Mouse (Mus musculus) gastrocnemius, postnatal 4 days (tissue): Measurements from ENCODE around the gene Lhfp. TPM values are rescaled to one million over a fixed set of nuclear protein-coding genes. Genes with fewer than 3 reads are reported as not detected.
"Not testable (repeated sequence)": the region's sequence is repeated elsewhere in the genome, so short reads cannot be mapped to it uniquely, and the experiment has no call there.

ENCODE experiments used
- DNase-seq, 2 experiments: peaks; one replicate each; pipeline ENCODE4 v3.0.0; 2021 to 2022; ENCODE audit warnings: low spot score in 2 of 2, mixed read lengths in 2 of 2
- total RNA-seq, 2 experiments: library from RNA; stranded (reverse); gene quantifications; 2 replicates each; pipeline ENCODE4 v1.2.3; 2021

Gene Lhfp
- total RNA-seq, 2 experiments from 2014 or later: 56.3 to 64.3 TPM

- no peak for DNase-seq
These were observed 46.0 kb downstream of the Lhfp start for GRCm38 (mm10) chr3:53087156-53087805.

DNA sequence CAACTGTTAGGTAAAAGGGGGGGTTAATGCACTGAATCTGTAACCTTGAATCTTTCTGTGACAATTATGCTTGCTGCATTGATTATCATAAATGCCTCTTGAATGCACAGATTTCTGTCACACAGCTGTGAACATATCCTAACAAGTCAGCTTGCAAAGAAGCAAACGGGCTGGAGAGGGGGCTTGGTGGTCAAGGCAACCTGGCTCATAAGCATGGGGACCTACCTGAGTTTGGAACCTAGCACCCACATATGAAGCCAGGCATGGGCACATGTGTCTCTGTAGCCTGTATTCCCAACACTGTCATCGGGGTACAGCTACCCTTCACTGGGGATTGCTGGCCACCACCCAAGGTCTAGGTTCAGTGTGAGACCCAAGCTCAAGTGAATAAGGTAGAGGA is 48.6 kb downstream of the Lhfp start:
- DNase-seq: no peak

GRCm38 (mm10) chr3:53100210-53100609 is 58.9 kb downstream of the Lhfp start:
- no peak for DNase-seq

GRCm38 (mm10) chr3:53100803-53101202 is 59.5 kb downstream of the Lhfp start:
- DNase-seq: no peak

DNA sequence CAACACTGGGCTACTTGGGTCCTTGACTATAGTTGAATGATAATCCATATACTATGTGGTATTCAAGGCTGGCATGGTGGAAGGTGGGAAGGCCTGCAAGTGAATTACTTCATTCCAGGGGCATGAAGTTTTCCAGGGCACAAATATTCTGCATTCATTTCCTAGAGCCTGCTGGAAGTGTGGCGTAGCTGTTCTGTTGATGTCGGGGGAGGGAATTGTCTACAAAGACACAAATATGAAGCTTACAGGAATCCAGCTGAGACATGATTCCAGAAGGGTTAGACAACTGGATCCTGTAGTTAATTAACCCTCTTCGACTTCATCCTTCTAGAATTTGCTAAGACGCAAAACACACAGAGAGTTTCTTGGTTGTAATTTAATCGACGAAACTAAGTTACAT is 60.4 kb downstream of the Lhfp start:
- no peak for DNase-seq

DNA sequence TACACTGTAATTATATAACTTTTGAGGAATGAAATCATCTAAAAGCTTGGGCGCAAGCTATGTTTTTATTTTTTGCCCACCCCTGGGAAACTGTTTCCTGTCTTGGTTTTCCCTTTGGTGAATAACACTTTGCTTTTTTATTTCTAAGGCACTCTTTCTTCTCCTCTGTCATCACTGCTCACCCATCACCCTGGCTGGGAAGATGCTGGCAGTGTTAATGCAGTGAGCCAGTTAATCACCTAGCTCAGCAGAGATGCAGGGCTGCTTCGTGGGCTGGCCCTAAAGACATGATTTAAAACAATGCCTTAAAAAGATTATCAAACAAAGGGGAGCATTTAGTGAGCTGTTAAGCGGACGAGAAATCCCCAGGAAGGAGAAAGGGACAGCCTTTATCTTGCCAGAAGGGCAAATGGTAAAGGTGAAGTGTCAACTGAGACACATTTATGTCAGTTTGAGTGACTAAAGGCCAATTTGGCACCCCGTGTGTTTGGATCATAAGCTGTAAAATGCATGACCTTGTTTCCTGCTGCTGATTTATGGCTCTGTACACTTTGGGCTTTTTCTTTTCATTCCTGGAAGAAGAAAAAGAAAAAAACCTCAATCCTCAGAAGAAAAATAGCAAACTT is 60.9 kb downstream of the Lhfp start:
- no peak for DNase-seq

- no peak for DNase-seq
These were observed 61.4 kb downstream of the Lhfp start for GRCm38 (mm10) chr3:53102757-53103153.

DNA sequence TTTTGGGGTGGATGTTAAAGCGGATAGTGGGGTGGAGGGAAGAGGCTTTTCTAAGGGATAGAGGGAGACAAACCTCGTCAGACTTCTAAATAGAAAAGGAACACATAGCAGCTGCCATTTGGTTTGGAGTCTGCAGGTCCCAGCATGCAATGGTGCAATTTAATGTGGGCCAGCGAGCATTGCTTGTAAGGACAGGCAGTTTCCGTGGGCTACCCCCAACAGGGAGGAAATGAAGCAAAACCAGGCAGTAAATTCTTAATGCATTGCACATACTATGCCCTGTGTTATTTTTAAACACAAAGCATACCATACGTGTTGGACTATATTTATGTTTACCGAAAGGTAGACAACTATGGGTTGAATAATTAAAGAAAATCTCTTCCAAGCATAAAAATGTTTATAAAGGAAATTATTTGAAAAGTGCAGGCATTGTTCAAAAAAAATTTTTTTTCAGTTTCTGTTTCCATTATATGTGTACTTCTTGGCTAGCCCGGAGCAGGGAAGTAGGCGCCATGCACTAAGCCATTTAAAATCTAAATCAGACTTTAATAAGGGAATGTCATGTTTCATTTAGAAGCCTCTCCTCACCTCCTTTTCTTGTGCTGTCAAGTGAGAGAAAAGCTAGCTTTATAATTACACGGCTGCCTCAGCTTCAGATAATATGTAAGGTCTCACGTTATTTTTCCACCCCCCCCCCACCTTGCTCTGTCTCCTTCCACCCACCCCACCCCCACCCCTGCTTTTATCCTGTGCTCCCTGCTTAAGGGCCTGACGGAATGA is 67.5 kb downstream of the Lhfp start:
- DNase-seq: no peak

- no peak for DNase-seq
These were observed 68.6 kb downstream of the Lhfp start for GRCm38 (mm10) chr3:53109879-53110278.

GRCm38 (mm10) chr3:53112048-53112447 is 70.7 kb downstream of the Lhfp start:
- DNase-seq: no peak

DNA sequence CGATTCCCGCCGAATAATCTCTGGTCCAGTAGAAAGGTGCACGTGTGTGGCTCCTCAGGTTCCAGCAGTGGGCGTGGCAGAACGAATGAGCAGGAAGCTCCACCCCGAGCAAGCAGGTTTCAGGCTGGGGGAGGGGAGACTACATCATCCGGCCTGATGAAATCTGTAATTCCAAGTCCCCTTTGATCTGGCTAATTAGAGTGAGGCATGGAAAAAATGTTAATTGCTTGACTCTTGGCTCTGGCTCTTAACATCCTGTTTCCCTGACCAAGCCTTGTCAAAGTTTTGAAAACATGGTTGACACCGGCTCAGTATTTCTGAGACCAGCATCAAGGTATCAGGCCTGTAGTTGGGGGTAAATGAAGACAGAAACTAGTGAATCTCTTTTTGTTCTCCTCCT is 77.4 kb downstream of the Lhfp start:
- not testable (repeated sequence) for DNase-seq

GRCm38 (mm10) chr3:53119978-53120377 is 78.7 kb downstream of the Lhfp start:
- no peak for DNase-seq

- DNase-seq: no peak
These were observed 84.2 kb downstream of the Lhfp start for GRCm38 (mm10) chr3:53125495-53125894.

- DNase-seq: no peak
These were observed 97.5 kb downstream of the Lhfp start for GRCm38 (mm10) chr3:53138785-53139184.

- DNase-seq: no peak
These were observed 97.9 kb downstream of the Lhfp start for GRCm38 (mm10) chr3:53139205-53139604.

GRCm38 (mm10) chr3:53139642-53140041 is 98.3 kb downstream of the Lhfp start:
- DNase-seq: no peak

- no peak for DNase-seq
These were observed 101.2 kb downstream of the Lhfp start for GRCm38 (mm10) chr3:53142528-53142927.

DNA sequence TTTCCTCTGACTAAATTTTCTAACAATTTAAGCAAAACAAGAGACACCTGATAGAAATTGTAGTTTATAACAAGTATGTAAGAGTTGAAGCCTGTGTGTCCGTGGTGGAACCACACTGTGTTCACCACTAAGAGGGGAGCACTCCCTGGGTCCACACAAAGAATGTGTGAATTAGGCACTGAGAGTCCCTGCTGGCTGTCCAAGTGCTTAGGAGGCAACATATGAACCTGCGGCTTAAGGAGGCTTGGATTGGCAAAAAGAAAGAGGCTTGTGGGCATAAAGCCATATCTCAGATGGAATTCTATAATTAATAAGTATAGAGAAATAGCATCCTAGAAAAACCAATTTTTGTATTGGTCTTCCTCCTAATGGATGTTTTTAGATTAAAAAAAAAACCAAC is 104.2 kb downstream of the Lhfp start:
- DNase-seq: no peak

DNA sequence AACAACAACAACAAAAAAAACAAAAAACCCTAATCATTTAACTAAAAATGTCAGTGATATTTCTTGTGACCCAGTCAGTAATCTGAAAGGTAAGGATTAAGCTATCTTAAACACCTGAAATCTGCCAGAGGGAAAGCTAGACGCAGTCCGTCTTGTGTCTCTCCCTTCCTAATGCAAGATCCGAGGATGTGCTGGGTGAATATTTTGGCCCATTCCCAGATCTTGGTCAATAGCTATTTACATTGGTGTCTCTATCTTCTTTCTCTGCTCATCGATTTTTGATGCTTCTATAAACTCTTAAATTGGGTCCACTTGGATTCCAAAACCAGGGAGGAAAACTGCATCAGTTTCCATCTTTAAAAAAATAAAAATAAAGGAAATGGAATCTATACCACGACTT is 104.6 kb downstream of the Lhfp start:
- DNase-seq: no peak

DNA sequence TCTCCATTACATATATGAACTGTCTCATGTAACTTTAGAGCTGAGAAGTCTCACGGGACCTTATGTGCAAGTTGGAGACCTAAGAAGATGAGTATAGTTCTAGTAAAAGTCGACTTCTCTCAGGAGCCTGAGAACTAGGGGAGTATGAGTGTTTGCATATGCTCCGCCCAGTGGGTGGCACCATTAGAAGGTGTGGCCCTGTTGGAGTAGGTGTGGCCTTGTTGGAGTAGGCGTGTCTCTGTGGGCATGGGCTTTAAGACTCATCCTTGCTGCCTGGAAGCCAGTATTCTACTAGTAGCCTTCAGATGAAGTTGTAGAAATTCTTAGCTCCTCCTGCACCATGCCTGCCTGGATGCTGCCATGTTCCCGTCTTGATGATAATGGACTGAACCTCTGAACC is 105.7 kb downstream of the Lhfp start:
- no peak for DNase-seq

DNA sequence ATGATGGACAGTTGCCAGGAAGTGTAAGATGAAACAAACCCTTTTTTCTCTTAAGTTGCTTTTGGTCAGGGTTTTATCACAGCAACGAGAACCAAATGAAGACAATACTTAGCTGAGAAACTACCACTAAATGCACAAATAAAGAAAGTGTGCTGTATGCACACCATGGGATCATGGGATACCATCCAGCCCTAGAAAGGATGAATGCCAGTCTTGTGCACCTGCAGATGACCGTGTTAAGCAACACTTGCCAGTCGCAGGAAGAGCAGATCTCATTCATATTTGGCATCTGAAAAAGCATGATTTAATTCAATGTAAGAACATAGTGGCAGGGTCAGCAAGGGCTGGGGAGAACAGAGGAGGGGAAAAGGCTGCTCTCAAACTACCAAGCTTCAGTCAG is 107.4 kb downstream of the Lhfp start:
- no peak for DNase-seq

GRCm38 (mm10) chr3:53149625-53150320 is 108.4 kb downstream of the Lhfp start:
- no peak for DNase-seq
